Mouse (Mus musculus) layer of hippocampus, adult 18-20 months (tissue): ENCODE measurements at regions not wholly inside any gene's neighbourhood (a gene's known extent, or its start where the extent isn't known, plus 50 kb on each side); places are given as distances from the start of the nearest gene placed in this dataset.
A peak's percentile ranks its signal among the peaks of the same experiment; 100 is the strongest.
"Not testable (repeated sequence)": the region's sequence is repeated elsewhere in the genome, so short reads cannot be mapped to it uniquely, and the experiment has no call there.

ENCODE experiments used
- DNase-seq, 2 experiments: peaks; one replicate each; pipeline ENCODE4 v3.0.0; 2022; ENCODE audit warnings: low spot score in 2 of 2

DNA sequence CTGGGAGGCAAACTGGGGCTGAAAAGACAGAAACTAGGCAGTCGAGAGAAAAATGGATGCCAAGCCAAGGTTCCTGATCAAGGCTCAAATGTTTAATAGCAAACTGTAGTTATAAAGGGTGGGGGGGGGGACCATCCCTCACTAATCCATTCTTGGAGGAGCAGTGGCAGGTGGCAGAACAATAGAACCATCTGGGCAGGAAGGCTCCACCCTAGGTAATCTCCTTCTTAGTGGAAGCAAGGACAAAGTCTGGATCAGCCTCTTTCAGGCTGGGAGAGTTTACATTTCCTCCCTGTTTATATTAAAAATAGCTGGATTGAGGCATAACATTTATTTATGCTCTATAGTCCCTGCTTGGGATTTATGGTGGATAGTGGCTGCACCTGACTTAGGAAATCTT, 180.8 kb downstream of the Cdh9 start:
- DNase-seq: no peak

- not testable (repeated sequence) for DNase-seq
Measured at GRCm38 (mm10) chr15:16909941-16910340, 181.4 kb downstream of the Cdh9 start.

- DNase-seq: no peak
Measured at GRCm38 (mm10) chr15:16914966-16915569, 186.5 kb downstream of the Cdh9 start.

GRCm38 (mm10) chr15:16923246-16923645, 194.7 kb downstream of the Cdh9 start:
- DNase-seq: peak in 1 of 2 experiments; percentile 42

DNA sequence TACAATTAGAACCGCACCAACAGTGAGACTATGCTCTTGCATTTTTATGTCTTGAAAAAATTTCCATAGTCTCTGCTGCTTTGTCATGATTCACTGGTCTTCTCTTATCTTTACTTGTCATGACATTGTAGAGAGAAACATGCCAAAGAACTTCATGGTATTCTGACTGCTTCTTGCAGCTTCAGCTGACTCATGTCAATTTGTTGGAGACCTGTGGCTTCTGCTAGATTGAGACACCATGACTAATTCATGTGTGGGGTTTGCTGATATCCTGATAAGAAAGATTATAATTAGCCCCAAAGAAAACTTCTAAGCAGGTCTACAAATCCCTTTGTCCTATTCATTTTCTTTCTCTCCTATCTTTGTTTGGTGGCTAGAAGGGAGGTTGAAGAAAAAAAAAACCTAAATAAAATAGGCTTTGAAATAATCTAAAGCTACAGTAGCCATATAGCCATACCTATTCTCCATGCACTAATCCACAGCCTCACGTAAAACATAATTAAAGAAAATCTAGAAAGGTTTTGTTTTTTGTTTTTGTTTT, 204.7 kb downstream of the Cdh9 start:
- DNase-seq: no peak

- no peak for DNase-seq
Measured at GRCm38 (mm10) chr15:16934438-16934837, 205.9 kb downstream of the Cdh9 start.

- DNase-seq: not testable (repeated sequence)
Measured at GRCm38 (mm10) chr15:16975821-16976220, 247.3 kb downstream of the Cdh9 start.

- DNase-seq: no peak
Measured at GRCm38 (mm10) chr15:16990848-16991247, 262.3 kb downstream of the Cdh9 start.

GRCm38 (mm10) chr15:16995667-16996066, 267.1 kb downstream of the Cdh9 start:
- DNase-seq: no peak

- DNase-seq: peak in 1 of 2 experiments; percentile 19
Measured at GRCm38 (mm10) chr15:17006139-17006538, 277.6 kb downstream of the Cdh9 start.

GRCm38 (mm10) chr15:17007811-17008210, 279.3 kb downstream of the Cdh9 start:
- peak; percentile 19 to 33 for DNase-seq

GRCm38 (mm10) chr15:17048867-17049628, 320.5 kb downstream of the Cdh9 start:
- no peak for DNase-seq

DNA sequence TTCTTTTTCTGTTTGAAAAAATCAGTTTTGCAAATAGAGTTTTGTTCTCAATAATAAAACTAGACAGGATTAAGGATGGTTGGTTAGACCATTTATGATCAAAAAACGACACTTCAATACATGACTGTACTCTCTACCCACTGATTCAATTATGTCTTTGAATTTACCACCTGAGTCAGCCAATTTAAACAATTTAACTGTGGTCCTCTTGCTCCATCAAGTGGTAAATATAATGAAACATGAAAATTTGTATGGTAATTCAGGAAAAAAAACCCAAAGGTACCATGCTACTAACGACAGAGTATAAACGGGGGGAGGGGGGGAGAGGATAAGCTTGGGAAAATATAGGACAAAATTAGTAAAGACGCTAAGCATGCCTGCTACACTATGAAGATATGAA, 341.2 kb downstream of the Cdh9 start:
- DNase-seq: peak in 1 of 2 experiments; percentile 15

DNA sequence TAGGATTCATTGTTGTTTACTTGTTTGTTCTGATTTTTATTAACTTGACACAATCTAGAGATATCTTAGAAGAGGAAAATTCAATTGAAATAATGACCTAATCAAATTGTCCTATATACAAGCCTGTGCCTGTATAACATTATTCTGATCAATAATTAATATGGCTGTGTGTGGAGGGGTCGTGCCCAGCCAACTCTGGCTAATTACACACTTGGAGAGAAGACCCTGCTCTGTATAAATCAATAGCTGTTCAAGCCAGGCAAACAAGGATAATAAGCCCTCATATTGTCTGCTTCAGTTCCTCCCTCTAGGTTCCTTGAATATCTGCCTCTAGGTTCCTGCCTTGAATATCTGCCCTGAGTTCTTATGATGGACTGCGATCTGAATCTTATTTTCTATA, 355.5 kb downstream of the Cdh9 start:
- no peak for DNase-seq

DNA sequence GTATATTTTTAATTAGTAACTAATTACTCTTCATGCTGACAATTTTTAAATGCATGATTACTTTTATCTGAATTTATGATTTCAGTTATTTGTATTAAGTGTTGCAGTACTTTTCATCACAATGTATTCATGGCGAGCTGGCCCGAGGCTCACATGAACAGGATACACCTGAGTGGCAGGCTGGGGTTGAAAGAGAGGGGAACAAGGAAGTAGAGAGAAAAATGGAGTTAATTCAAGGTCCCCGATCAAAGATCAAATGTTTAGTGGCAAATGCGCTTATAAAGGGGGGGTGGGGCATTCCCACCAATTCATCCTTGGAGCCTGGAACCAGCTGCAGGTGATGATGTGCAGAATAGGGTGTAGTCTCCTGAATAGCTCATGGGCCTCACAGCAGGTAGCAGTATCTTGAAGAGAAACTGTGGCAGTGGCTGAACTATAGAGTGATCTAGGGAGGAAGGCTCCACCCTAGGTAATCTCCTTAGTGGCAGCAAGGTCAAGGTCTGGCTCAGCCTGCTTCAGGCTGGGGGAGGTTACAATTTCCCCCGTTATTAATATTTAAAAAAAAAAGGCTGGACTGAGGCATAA, 360.2 kb downstream of the Cdh9 start:
- DNase-seq: no peak

- DNase-seq: peak; percentile 30 to 74
Measured at GRCm38 (mm10) chr15:17098927-17099326, 370.4 kb downstream of the Cdh9 start.

- DNase-seq: no peak
Measured at GRCm38 (mm10) chr15:17101182-17101581, 372.6 kb downstream of the Cdh9 start.

DNA sequence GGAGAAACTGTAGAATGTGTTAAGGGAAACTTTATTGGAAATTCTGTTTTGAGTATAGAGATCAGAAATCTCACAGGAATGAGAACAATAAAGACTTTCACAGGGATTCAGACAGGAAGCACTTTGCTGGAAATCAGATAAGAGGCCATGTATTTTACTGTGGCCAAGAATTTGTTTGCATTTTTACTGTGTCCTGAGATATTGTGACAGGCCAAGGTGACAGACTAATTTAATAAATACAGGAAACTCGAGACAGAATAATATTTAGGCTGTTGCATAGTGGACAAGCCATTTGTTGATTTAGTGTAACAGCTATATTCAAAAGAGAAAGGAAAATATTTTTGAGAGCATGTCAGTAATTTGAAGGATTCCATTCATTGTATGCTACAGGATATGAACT, 407.2 kb downstream of the Cdh9 start:
- no peak for DNase-seq

GRCm38 (mm10) chr15:17180164-17180563, 451.6 kb downstream of the Cdh9 start:
- DNase-seq: no peak

DNA sequence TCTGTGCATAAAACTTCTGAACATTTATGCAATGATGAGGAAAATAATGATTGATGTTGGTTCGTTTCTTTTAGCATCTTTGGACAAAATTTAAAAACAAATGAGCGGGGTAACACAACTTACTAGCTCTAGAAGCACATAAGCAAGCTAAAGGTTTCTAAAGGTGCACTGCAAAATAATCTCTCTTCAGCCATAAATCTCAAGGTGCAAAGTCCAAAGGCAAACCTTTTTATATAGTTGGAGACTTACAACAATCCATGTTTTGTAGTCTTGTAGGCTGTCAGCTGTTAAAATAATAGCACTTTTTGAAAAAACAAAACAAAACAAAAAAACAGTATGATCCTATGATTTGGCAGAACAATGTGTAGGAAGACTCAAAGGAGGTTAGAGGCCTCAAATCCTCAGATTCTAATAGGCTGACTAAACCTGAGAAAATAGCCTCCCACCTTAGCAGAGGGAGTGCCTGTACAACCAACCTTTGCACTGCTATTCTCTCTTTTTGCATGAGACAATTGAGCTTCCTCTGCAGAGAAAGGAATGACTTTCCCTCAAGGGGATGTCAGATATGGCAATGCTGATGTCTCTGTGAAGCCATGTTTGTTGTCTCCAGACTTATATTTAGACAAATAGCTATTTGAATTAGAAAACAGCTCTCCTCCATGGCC, 452.9 kb downstream of the Cdh9 start:
- no peak for DNase-seq

DNA sequence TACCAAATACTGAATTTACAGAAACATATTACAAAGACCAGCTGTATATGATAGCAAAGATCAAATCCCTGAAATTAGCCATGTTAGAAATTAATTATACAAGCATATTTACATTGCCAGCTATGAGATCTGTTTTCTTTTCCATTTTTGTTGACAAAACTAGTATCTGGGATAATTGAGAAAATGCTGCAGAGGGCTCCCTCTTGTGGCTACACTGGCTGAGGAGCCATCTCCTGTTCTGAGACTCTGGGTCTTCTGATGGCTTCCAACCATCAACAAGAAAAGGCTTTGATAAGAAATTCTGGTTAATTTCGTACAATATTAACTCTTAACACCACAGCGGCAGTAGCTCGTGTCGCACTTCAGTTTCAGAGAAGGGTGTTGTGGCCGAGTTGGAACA, 466.9 kb downstream of the Cdh9 start:
- DNase-seq: peak; percentile 0 to 24

DNA sequence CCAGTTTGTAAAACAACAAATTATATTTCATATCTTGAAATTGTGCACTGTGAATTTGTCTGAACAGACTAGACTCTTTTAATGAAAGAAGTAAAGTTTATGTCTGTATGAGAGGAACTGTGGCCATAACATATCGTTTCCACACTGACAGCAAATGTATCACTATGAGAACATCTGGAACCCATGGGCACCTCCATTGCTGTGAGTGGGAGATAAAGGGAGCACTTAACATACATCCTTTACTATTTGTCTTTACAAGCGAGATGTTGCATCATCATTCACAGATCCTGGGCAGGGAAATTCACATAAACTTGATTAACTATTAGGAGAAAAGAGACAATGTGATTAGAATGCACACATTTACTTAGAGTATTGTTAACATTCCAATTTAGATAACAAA, 476.2 kb downstream of the Cdh9 start:
- DNase-seq: no peak
